Comparison of ENCODE assay signal across 9 mouse cellular contexts in genomic region chr3:68954487-68954886, GRCm38 (mm10). TPM values are rescaled to one million over a fixed set of nuclear protein-coding genes. Genes with fewer than 3 reads are reported as not detected.
DNase-seq lines count a peak whose midpoint lies in the region; ATAC-seq and TF ChIP-seq lines count a peak whose summit lies in the region.
"Had no signal": no experiment of that assay in that cellular context is flagged by ENCODE, and none has a peak within 500 bp of the region (broad histone marks: within the 10 kb centered on the region; RNA-seq: fewer than 3 reads in every experiment).

No protein-coding gene starts in this region.

- no peak overlapping the region for H3K4me3 ChIP-seq in lung, adult 2 months (replicated peaks; ENCODE audit: extremely low read depth, low read depth, low read length)
- H3K4me3 ChIP-seq: megakaryocyte, embryonic 14.5 days had no signal

- ATAC-seq in Patski = no peak

- WGBS in lung, adult 2 months = 49% methylated on average over 6 of the region's 6 CpGs

- in situ Hi-C loops in Patski (cut with MboI; ENCODE audit: low pct_unique_long_range_greater_than_20kb) = loop anchor here (10.0 to 25.0 kb wide), 3 partner anchors 240 to 933 kb away; no protein-coding TSS in a partner anchor

- TF ChIP-seq POLR2A in lung, adult 2 months (IDR thresholded peaks at IDR 0.05; ENCODE audit: borderline replicate concordance, extremely low read depth, low read depth, low read length) = no peak

- DNase-seq in gastrocnemius, adult 18-20 months (ENCODE audit: low spot score) = peak; percentile 17
- DNase-seq in gastrocnemius, postnatal 4 days (ENCODE audit: low spot score in 2 of 2) = no peak
- DNase-seq in lung, adult 2 months = no peak
- no peak for DNase-seq in lung, postnatal 4 days
- no peak for DNase-seq in Patski (ENCODE audit: low read depth, low spot score)
- DNase-seq in lung, postnatal 36 days = peak; percentile 47
- DNase-seq in adrenal gland, postnatal 4 days (ENCODE audit: low spot score in 2 of 2) = no peak
- no peak for DNase-seq in layer of hippocampus, postnatal 36 days

- CTCF ChIA-PET in Patski (lab: Charles Lee) = interaction anchor here (0.7 to 3.6 kb wide), 12 partner anchors 9 to 248 kb away, joined by 3 to 26 read pairs (median 4); no protein-coding TSS in a partner anchor

- peak; percentile 13; the same call in 1 of the 2 replicates for TF ChIP-seq CTCF in lung, adult 2 months (IDR thresholded peaks at IDR 0.05; ENCODE audit: insufficient read depth, low read length)
- TF ChIP-seq CTCF in Patski (IDR thresholded peaks at IDR 0.05) = peak; percentile 70

- no peaks in the 10 kb centered on the region for H3K4me1 ChIP-seq in lung, adult 2 months (ENCODE audit: control insufficient read depth, insufficient read depth, low read length)

- POLR2A ChIA-PET in Patski (lab: Charles Lee) = no interaction called here

- no peaks in the 10 kb centered on the region for H3K27me3 ChIP-seq in Patski
- H3K27me3 ChIP-seq: megakaryocyte, embryonic 14.5 days had no signal

RNA-seq across cellular contexts. Expression of gene Ift80, which starts 49.9 kb away (rescaled TPM):
- total RNA-seq in gastrocnemius, adult 18-20 months (2021) = 1 to 10 TPM; 3.3 to 5.0 TPM
- 10 to 100 TPM; 11.6 to 12.9 TPM for total RNA-seq in gastrocnemius, postnatal 4 days (2021)
- 2.4 and 4.4 TPM in 2 replicates for polyA plus RNA-seq in lung, adult 2 months (2012; rRNA removed)
- polyA plus RNA-seq in Patski (2021) = 96.4 TPM
- total RNA-seq in adrenal gland, postnatal 4 days (2021) = 10 to 100 TPM; 22.4 to 29.5 TPM
- 10 to 100 TPM; 26.0 to 28.4 TPM for total RNA-seq in layer of hippocampus, postnatal 36 days (2021)

RNA-seq across cellular contexts. Expression of gene Smc4, which starts 50.1 kb away (rescaled TPM):
- 1 to 10 TPM; 3.9 to 4.1 TPM for total RNA-seq in gastrocnemius, adult 18-20 months (2021)
- 10 to 100 TPM; 47.6 to 49.5 TPM for total RNA-seq in gastrocnemius, postnatal 4 days (2021)
- polyA plus RNA-seq in lung, adult 2 months (2012; rRNA removed) = 2.8 and 5.4 TPM in 2 replicates
- 127 TPM for polyA plus RNA-seq in Patski (2021)
- total RNA-seq in adrenal gland, postnatal 4 days (2021) = 10 to 100 TPM; 65.9 to 79.6 TPM
- 1 to 10 TPM; 6.9 to 7.5 TPM for total RNA-seq in layer of hippocampus, postnatal 36 days (2021)

Comparison
In these comparisons a context has a peak if more than half of its experiments do, and no peak if none do; other contexts are left out.
1. DNase-seq: peak in gastrocnemius, adult 18-20 months (single experiment) and lung, postnatal 36 days (single experiment); none in gastrocnemius, postnatal 4 days (0 of 2), lung, adult 2 months (single experiment), lung, postnatal 4 days (0 of 2), Patski (single experiment), adrenal gland, postnatal 4 days (0 of 2) and layer of hippocampus, postnatal 36 days (0 of 2).
2. RNA of gene Smc4, which starts 50.1 kb away (total RNA-seq): 65.9 to 79.6 TPM in adrenal gland, postnatal 4 days and 47.6 to 49.5 TPM in gastrocnemius, postnatal 4 days; 6.9 to 7.5 TPM in layer of hippocampus, postnatal 36 days and 3.9 to 4.1 TPM in gastrocnemius, adult 18-20 months; every median in the first group is over 4 times any median in the second.